Mouse (Mus musculus) adrenal gland (tissue): ENCODE data around the gene Aox1.

ENCODE experiments used
- intact Hi-C: fragments of 180-260 bp; cut with DNase I; formaldehyde crosslinking; loops from one replicate; pipeline ENCODE4 v1.15.1; 2025

The Aox1 gene

GRCm38 (mm10) chr1:58062131-58062530 is 32.4 kb downstream of the Aox1 start:
- intact Hi-C loops, result no loop called here

- intact Hi-C loops, result no loop called here
Observed at GRCm38 (mm10) chr1:58065151-58065550, 35.4 kb downstream of the Aox1 start.

- intact Hi-C loops, result no loop called here
Observed at GRCm38 (mm10) chr1:58065606-58066005, 35.9 kb downstream of the Aox1 start.

- intact Hi-C loops, result no loop called here
Observed at GRCm38 (mm10) chr1:58069181-58069580, 39.5 kb downstream of the Aox1 start.

GRCm38 (mm10) chr1:58070091-58070490 is 40.4 kb downstream of the Aox1 start:
- intact Hi-C loops, result loop anchor here (5.0 kb wide), 1 partner anchor 37 kb away; no protein-coding TSS in a partner anchor

GRCm38 (mm10) chr1:58071006-58071405 is 41.3 kb downstream of the Aox1 start:
- intact Hi-C loops, result loop anchor here (5.0 kb wide), 1 partner anchor 36 kb away; no protein-coding TSS in a partner anchor

- intact Hi-C loops, result loop anchor here (5.0 kb wide), 1 partner anchor 36 kb away; no protein-coding TSS in a partner anchor
Observed at GRCm38 (mm10) chr1:58071509-58071908, 41.8 kb downstream of the Aox1 start.

- intact Hi-C loops, result loop anchor here (5.0 kb wide), 1 partner anchor 35 kb away; no protein-coding TSS in a partner anchor
Observed at GRCm38 (mm10) chr1:58072416-58072815, 42.7 kb downstream of the Aox1 start.

- intact Hi-C loops, result loop anchor here (5.0 kb wide), 1 partner anchor 34 kb away; no protein-coding TSS in a partner anchor
Observed at GRCm38 (mm10) chr1:58072991-58073730, 43.4 kb downstream of the Aox1 start.

- intact Hi-C loops, result loop anchor here (5.0 kb wide), 1 partner anchor 33 kb away; no protein-coding TSS in a partner anchor
Observed at GRCm38 (mm10) chr1:58074266-58074665, 44.5 kb downstream of the Aox1 start.

GRCm38 (mm10) chr1:58077882-58078281 is 48.2 kb downstream of the Aox1 start:
- intact Hi-C loops, result no loop called here

- intact Hi-C loops, result no loop called here
Observed at GRCm38 (mm10) chr1:58078390-58078789, 48.7 kb downstream of the Aox1 start.

GRCm38 (mm10) chr1:58079689-58080088 is 50.0 kb downstream of the Aox1 start:
- intact Hi-C loops, result no loop called here

- intact Hi-C loops, result no loop called here
Observed at GRCm38 (mm10) chr1:58080446-58080845, 50.7 kb downstream of the Aox1 start.

- intact Hi-C loops, result no loop called here
Observed at GRCm38 (mm10) chr1:58081356-58081755, 51.6 kb downstream of the Aox1 start.

GRCm38 (mm10) chr1:58089316-58089715 is 59.6 kb downstream of the Aox1 start:
- intact Hi-C loops, result no loop called here

GRCm38 (mm10) chr1:58090191-58090590 is 60.5 kb downstream of the Aox1 start:
- intact Hi-C loops, result no loop called here

- intact Hi-C loops, result no loop called here
Observed at GRCm38 (mm10) chr1:58091213-58091612, 61.5 kb downstream of the Aox1 start.

- intact Hi-C loops, result no loop called here
Observed at GRCm38 (mm10) chr1:58091992-58092560, 62.3 kb downstream of the Aox1 start.

GRCm38 (mm10) chr1:58097338-58097737 is 67.6 kb downstream of the Aox1 start:
- intact Hi-C loops, result no loop called here

GRCm38 (mm10) chr1:58099119-58099518 is 69.4 kb downstream of the Aox1 start:
- intact Hi-C loops, result no loop called here

GRCm38 (mm10) chr1:58101531-58102146 is 71.9 kb downstream of the Aox1 start:
- intact Hi-C loops, result no loop called here
